Mouse (Mus musculus): ENCODE data around the gene Slc11a1.
A peak's percentile ranks its signal among the peaks of the same experiment; 100 is the strongest.
"Not testable (repeated sequence)": the region's sequence is repeated elsewhere in the genome, so short reads cannot be mapped to it uniquely, and the experiment has no call there.

Slc11a1 gene

GRCm38 (mm10) chr1:74374980-74375379 lies at the start of gene Slc11a1:
Slc11a1 (plus strand) TSS chr1:74375195.
- DNase-seq (ENCODE audit: low spot score): no peak

- DNase-seq (ENCODE audit: low spot score): not testable (repeated sequence)
These were observed 48.1 kb upstream of the Slc11a1 start for GRCm38 (mm10) chr1:74326916-74327315.

GRCm38 (mm10) chr1:74329899-74330431 lies 45.0 kb upstream of the Slc11a1 start:
- DNase-seq (ENCODE audit: low spot score): no peak

- no peak for DNase-seq (ENCODE audit: low spot score)
These were observed 43.8 kb upstream of the Slc11a1 start for GRCm38 (mm10) chr1:74331046-74331681.

- peak; percentile 92 for DNase-seq (ENCODE audit: low spot score)
These were observed 42.7 kb upstream of the Slc11a1 start for GRCm38 (mm10) chr1:74332241-74332763.

GRCm38 (mm10) chr1:74332930-74333329 lies 42.1 kb upstream of the Slc11a1 start:
- no peak for DNase-seq (ENCODE audit: low spot score)

GRCm38 (mm10) chr1:74334607-74335006 lies 40.4 kb upstream of the Slc11a1 start:
- DNase-seq (ENCODE audit: low spot score): no peak

- DNase-seq (ENCODE audit: low spot score): no peak
These were observed 40.0 kb upstream of the Slc11a1 start for GRCm38 (mm10) chr1:74335033-74335432.

- no peak for DNase-seq (ENCODE audit: low spot score)
These were observed 39.4 kb upstream of the Slc11a1 start for GRCm38 (mm10) chr1:74335436-74336170.

- DNase-seq (ENCODE audit: low spot score): no peak
These were observed 37.7 kb upstream of the Slc11a1 start for GRCm38 (mm10) chr1:74337241-74337771.

GRCm38 (mm10) chr1:74338013-74338412 lies 37.0 kb upstream of the Slc11a1 start:
- no peak for DNase-seq (ENCODE audit: low spot score)

- no peak for DNase-seq (ENCODE audit: low spot score)
These were observed 36.4 kb upstream of the Slc11a1 start for GRCm38 (mm10) chr1:74338626-74339025.

- no peak for DNase-seq (ENCODE audit: low spot score)
These were observed 35.1 kb upstream of the Slc11a1 start for GRCm38 (mm10) chr1:74339917-74340316.

- no peak for DNase-seq (ENCODE audit: low spot score)
These were observed 34.6 kb upstream of the Slc11a1 start for GRCm38 (mm10) chr1:74340361-74340764.

GRCm38 (mm10) chr1:74340992-74341391 lies 34.0 kb upstream of the Slc11a1 start:
- not testable (repeated sequence) for DNase-seq (ENCODE audit: low spot score)

GRCm38 (mm10) chr1:74341898-74342297 lies 33.1 kb upstream of the Slc11a1 start:
- DNase-seq (ENCODE audit: low spot score): no peak

- DNase-seq (ENCODE audit: low spot score): no peak
These were observed 32.7 kb upstream of the Slc11a1 start for GRCm38 (mm10) chr1:74342308-74342707.

GRCm38 (mm10) chr1:74343161-74343560 lies 31.8 kb upstream of the Slc11a1 start:
- no peak for DNase-seq (ENCODE audit: low spot score)

- DNase-seq (ENCODE audit: low spot score): no peak
These were observed 30.7 kb upstream of the Slc11a1 start for GRCm38 (mm10) chr1:74344163-74344916.

- no peak for DNase-seq (ENCODE audit: low spot score)
These were observed 23.7 kb upstream of the Slc11a1 start for GRCm38 (mm10) chr1:74351185-74351769.

- no peak for DNase-seq (ENCODE audit: low spot score)
These were observed 22.4 kb upstream of the Slc11a1 start for GRCm38 (mm10) chr1:74352532-74353096.
